Mouse (Mus musculus) spleen, adult 2 months (tissue): ENCODE measurements around the gene Tmed1. TPM values are rescaled to one million over a fixed set of nuclear protein-coding genes. Genes with fewer than 3 reads are reported as not detected.

Experiments
- DNase-seq, 2 experiments: peaks; one replicate each; pipeline versions ENCODE4 v3.0.0 to v3.0.0-alpha.2; 2012 to 2021; ENCODE audit warnings: low spot score in 2 of 2, low read depth in 1 of 2
- H3K27ac ChIP-seq: fragments of 200-500 bp; 2 replicates; pipeline ENCODE4 v1.5.1; 2012; ENCODE audit warnings: low read length, inconsistent platforms; ENCODE audit not compliant: insufficient read depth
- H3K27me3 ChIP-seq: fragments of 200-500 bp; 2 replicates; pipeline ENCODE4 v1.6.1; 2012; ENCODE audit warnings: mild to moderate bottlenecking, moderate library complexity, low read length, inconsistent platforms; ENCODE audit not compliant: control insufficient read depth, insufficient read depth
- H3K36me3 ChIP-seq: fragments of 200-500 bp; 2 replicates; pipeline ENCODE4 v1.6.1; 2012; ENCODE audit warnings: mild to moderate bottlenecking, low read length, inconsistent platforms; ENCODE audit not compliant: control insufficient read depth, insufficient read depth
- H3K4me1 ChIP-seq: fragments of 200-500 bp; 2 replicates; pipeline ENCODE4 v1.6.1; 2011; ENCODE audit warnings: inconsistent platforms; ENCODE audit not compliant: control insufficient read depth, insufficient read depth, insufficient read length
- H3K4me3 ChIP-seq: fragments of 200-500 bp; 2 replicates; pipeline ENCODE4 v1.5.1; 2011; ENCODE audit warnings: mild to moderate bottlenecking, inconsistent platforms; ENCODE audit not compliant: insufficient read depth, insufficient read length; ENCODE audit errors: extremely low read depth
- CTCF ChIP-seq: fragments of 200-500 bp; IDR thresholded peaks from 2 replicates; pipeline ENCODE4 v1.5.1; 2011; ENCODE audit warnings: mild to moderate bottlenecking, inconsistent platforms; ENCODE audit not compliant: insufficient read depth, insufficient read length, insufficient replicate concordance; ENCODE audit errors: extremely low read depth
- POLR2A ChIP-seq: fragments of 200-500 bp; IDR thresholded peaks from 2 replicates; pipeline ENCODE4 v1.6.1; 2011; ENCODE audit warnings: low read depth, low read length, inconsistent platforms
- WGBS: fragments of 180-500 bp; shearing (Covaris S2); methylation state at CpG from one replicate; pipeline ENCODE4 v1.1.7; 2018; 5-methylcytosine and 5-hydroxymethylcytosine counted together
- polyA plus RNA-seq: library from polyadenylated mRNA; depleted of rRNA; stranded (reverse); fragments of >200 nt; gene quantifications from 2 replicates; pipeline ENCODE4 v1.2.3, GENCODE M21; 2012; rRNA removed

Gene Tmed1
- polyA plus RNA-seq, 1 experiment = 10.5 TPM

DNA sequence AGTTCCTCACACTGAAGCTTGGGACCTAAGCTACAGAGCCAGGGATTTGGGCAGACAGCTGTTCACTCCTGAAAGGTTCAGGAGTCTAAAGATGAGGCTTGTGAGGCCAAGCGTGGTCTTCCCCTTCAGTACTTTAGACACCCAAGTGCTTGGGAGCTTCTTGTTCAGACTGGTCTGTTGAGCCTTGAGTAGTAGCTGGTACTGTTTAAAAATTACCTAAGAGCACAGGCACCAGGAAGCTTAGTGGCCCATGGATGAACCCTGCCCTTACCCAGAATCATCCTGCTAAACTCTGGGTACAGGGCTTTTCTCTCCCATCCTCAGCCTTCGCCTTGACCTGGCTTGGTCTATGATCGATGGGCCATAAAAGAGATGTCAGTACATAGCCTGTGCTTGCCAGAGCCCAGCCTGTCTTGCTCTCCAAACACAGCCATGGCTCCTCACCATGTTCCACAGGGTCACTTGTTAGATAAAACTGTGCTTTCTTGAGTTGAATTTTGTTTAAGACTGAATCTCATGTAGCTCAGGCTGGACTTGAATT lies 49.6 kb downstream of the Tmed1 start:
- no peak for DNase-seq
- WGBS = 90% methylated on average over 3 of the region's 3 CpGs
- Histone ChIP-seq H3K27ac (no peak overlapping the region), H3K4me1 (peaks cover 11% of the 10 kb centered on the region; the same call in 1 of the 2 replicates), H3K4me3 (no peak overlapping the region), H3K27me3 (no peaks in the 10 kb centered on the region), H3K36me3 (peaks cover 22% of the 10 kb centered on the region)
- TF ChIP-seq CTCF (no peak), POLR2A (no peak)

DNA sequence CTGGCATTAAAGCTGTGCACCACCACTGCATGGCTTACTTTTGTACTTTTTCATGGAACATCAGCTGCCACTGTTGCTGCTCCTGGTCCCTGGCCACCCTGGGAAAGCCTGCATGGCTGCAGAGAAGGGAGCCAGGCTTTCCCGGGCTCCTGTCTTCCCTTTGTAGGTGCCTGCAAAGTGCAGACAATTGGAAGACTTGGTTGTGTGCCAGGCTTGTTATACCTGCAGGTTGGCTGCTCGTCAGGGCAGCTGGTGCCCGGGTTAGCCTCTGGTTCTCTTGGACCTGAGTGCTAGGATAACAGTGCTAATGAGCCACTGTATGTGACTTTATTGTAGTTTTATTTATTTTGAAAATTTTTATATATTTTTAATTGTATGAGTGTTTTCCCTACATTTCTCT lies 51.2 kb downstream of the Tmed1 start:
- Histone ChIP-seq H3K4me1 (peaks cover 17% of the 10 kb centered on the region; the same call in 1 of the 2 replicates), H3K4me3 (no peak overlapping the region), H3K27ac (no peak overlapping the region), H3K36me3 (peaks cover 14% of the 10 kb centered on the region), H3K27me3 (no peaks in the 10 kb centered on the region)
- 93% methylated on average over 3 of the region's 3 CpGs for WGBS
- no peak for DNase-seq
- no peak for TF ChIP-seq CTCF
- TF ChIP-seq POLR2A = no peak

Other genes with a start within 250 kb of the Tmed1 start
- gene Atg4d, start 245.0 kb downstream of the Tmed1 start, polyA plus RNA-seq = 44.8 and 48.4 TPM in 2 replicates
- gene Kri1, start 222.3 kb downstream of the Tmed1 start, polyA plus RNA-seq = 40.8 and 43.1 TPM in 2 replicates
- gene Cdkn2d, start 218.8 kb downstream of the Tmed1 start, polyA plus RNA-seq = 87.4 and 115 TPM in 2 replicates
- 2.0 and 2.5 TPM in 2 replicates for gene Ap1m2, start 197.9 kb downstream of the Tmed1 start, polyA plus RNA-seq
- gene Slc44a2, start 189.6 kb downstream of the Tmed1 start, polyA plus RNA-seq = 166 and 184 TPM in 2 replicates
- gene Ilf3, start 142.4 kb downstream of the Tmed1 start, polyA plus RNA-seq = 54.2 and 59.6 TPM in 2 replicates
- gene Qtrt1, start 98.4 kb downstream of the Tmed1 start, polyA plus RNA-seq = 38.7 and 63.6 TPM in 2 replicates
- 223 and 245 TPM in 2 replicates for gene Dnm2, start 85.3 kb downstream of the Tmed1 start, polyA plus RNA-seq
- gene AB124611, start 15.9 kb upstream of the Tmed1 start, polyA plus RNA-seq = 69.1 and 79.0 TPM in 2 replicates
- gene Carm1, start 36.6 kb upstream of the Tmed1 start, polyA plus RNA-seq = 59.3 and 87.8 TPM in 2 replicates
- 14.9 and 17.6 TPM in 2 replicates for gene Timm29, start 82.5 kb upstream of the Tmed1 start, polyA plus RNA-seq
- 22.0 and 29.0 TPM in 2 replicates for gene Yipf2, start 82.6 kb upstream of the Tmed1 start, polyA plus RNA-seq
- 30.2 and 44.3 TPM in 2 replicates for gene Smarca4, start 105.9 kb upstream of the Tmed1 start, polyA plus RNA-seq
- 19.4 and 23.6 TPM in 2 replicates for gene Ldlr, start 213.2 kb upstream of the Tmed1 start, polyA plus RNA-seq